20 mouse cellular contexts compared by ENCODE assay signal in the genomic region with DNA sequence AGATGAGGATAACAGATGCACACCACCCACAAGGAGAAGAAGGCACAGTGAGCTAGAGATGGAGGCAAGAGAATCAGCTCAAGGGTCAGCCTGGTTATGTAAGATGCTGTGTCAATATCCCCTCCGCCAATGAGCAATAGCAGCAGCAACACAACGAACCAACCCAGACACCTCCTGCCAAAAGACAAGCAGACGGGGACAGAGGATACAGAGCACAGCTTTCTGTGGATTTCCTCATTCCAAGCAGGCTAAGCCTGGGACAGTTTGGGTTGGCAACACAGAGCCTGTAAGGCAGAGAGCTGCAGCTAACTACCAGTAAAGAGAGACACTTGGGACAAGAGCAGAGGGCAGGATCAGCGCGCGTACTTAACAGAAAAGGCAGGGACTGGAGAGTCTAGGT.
A peak's percentile ranks its signal among the peaks of the same experiment; 100 is the strongest.
DNase-seq lines count a peak whose midpoint lies in the region; ATAC-seq and TF ChIP-seq lines count a peak whose summit lies in the region.
"Had no signal": no experiment of that assay in that cellular context is flagged by ENCODE, and none has a peak within 500 bp of the region (broad histone marks: within the 10 kb centered on the region; RNA-seq: fewer than 3 reads in every experiment).

No protein-coding gene starts in this region.

- WGBS in hindbrain, embryonic 10.5 days, result 84% methylated on average over 6 of the region's 6 CpGs
- 85% methylated on average over 6 of the region's 6 CpGs for WGBS in hindbrain, postnatal 0 days
- 71% methylated on average over 6 of the region's 6 CpGs for WGBS in liver, embryonic 16.5 days (ENCODE audit: insufficient replicate concordance)
- 62% methylated on average over 6 of the region's 6 CpGs for WGBS in stomach, postnatal 0 days
- WGBS in forebrain, embryonic 14.5 days, result 88% methylated on average over 6 of the region's 6 CpGs

- H3K4me1 ChIP-seq in hindbrain, embryonic 10.5 days (replicated peaks), result peaks cover 4% of the 10 kb centered on the region; the same call in 1 of the 2 replicates
- no peaks in the 10 kb centered on the region for H3K4me1 ChIP-seq in hindbrain, postnatal 0 days (ENCODE audit: insufficient read depth, low read length)
- H3K4me1 ChIP-seq in liver, embryonic 16.5 days (ENCODE audit: control insufficient read depth, low read depth, low read length), result no peaks in the 10 kb centered on the region
- no peaks in the 10 kb centered on the region for H3K4me1 ChIP-seq in stomach, postnatal 0 days (replicated peaks; ENCODE audit: control insufficient read depth, insufficient read depth)
- H3K4me1 ChIP-seq in forebrain, embryonic 14.5 days (ENCODE audit: control insufficient read depth, insufficient read depth, low read length), result no peaks in the 10 kb centered on the region
- H3K4me1 ChIP-seq: forebrain, embryonic 12.5 days; hindbrain, embryonic 13.5 days; midbrain, embryonic 13.5 days had no signal

- H3K27ac ChIP-seq in hindbrain, embryonic 10.5 days, result peak overlapping the region; percentile 8; the same call in 1 of the 2 replicates
- H3K27ac ChIP-seq in hindbrain, postnatal 0 days, result no peak overlapping the region
- H3K27ac ChIP-seq in liver, embryonic 16.5 days (ENCODE audit: low read length), result no peak overlapping the region
- H3K27ac ChIP-seq in stomach, postnatal 0 days (replicated peaks), result no peak overlapping the region
- H3K27ac ChIP-seq in forebrain, embryonic 14.5 days (ENCODE audit: low read depth, low read length), result no peak overlapping the region
- H3K27ac ChIP-seq: forebrain, embryonic 12.5 days; gastrocnemius, adult 2 months; hindbrain, embryonic 13.5 days; liver, embryonic 14.5 days; midbrain, embryonic 13.5 days had no signal

- no peak overlapping the region for H3K9ac ChIP-seq in hindbrain, postnatal 0 days (replicated peaks; ENCODE audit: low read length)
- no peak overlapping the region for H3K9ac ChIP-seq in liver, embryonic 16.5 days (ENCODE audit: low read depth, low read length)
- no peak overlapping the region for H3K9ac ChIP-seq in stomach, postnatal 0 days (ENCODE audit: low read length)
- H3K9ac ChIP-seq in forebrain, embryonic 14.5 days (ENCODE audit: low read length), result no peak overlapping the region
- H3K9ac ChIP-seq: forebrain, embryonic 12.5 days; heart, embryonic 12.5 days; hindbrain, embryonic 13.5 days; liver, embryonic 14.5 days; midbrain, embryonic 13.5 days had no signal

- no peaks in the 10 kb centered on the region for H3K9me3 ChIP-seq in hindbrain, embryonic 10.5 days
- no peaks in the 10 kb centered on the region for H3K9me3 ChIP-seq in hindbrain, postnatal 0 days (ENCODE audit: low read length)
- no peaks in the 10 kb centered on the region for H3K9me3 ChIP-seq in liver, embryonic 16.5 days (replicated peaks; ENCODE audit: control insufficient read depth, low read length)
- no peaks in the 10 kb centered on the region for H3K9me3 ChIP-seq in stomach, postnatal 0 days (ENCODE audit: control insufficient read depth, low read length)
- H3K9me3 ChIP-seq in forebrain, embryonic 14.5 days (replicated peaks; ENCODE audit: control insufficient read depth, low read length), result no peaks in the 10 kb centered on the region
- H3K9me3 ChIP-seq: forebrain, embryonic 12.5 days; heart, embryonic 12.5 days; hindbrain, embryonic 13.5 days; midbrain, embryonic 13.5 days had no signal

- TF ChIP-seq EP300 in stomach, postnatal 0 days (optimal IDR thresholded peaks at IDR 0.05), result no peak

- no peak for ATAC-seq in hindbrain, postnatal 0 days
- peak; percentile 24; the same call in 1 of the 2 replicates for ATAC-seq in liver, embryonic 16.5 days (ENCODE audit: low read depth)
- 0 out of 2 replicates have a peak, but pooled peaks have one; percentile 20 for ATAC-seq in granulocyte monocyte progenitor cell, adult 5-6 weeks (replicated peaks; ENCODE audit: poor library complexity, severe bottlenecking)
- no peak for ATAC-seq in stomach, postnatal 0 days (ENCODE audit: low FRiP score, low TSS enrichment)
- no peak for ATAC-seq in forebrain, embryonic 14.5 days
- ATAC-seq: CD4-positive, CD25-positive, alpha-beta regulatory T cell, adult 4 months; inflammation-experienced regulatory T-cells, adult 6 months; midbrain, embryonic 13.5 days had no signal

- H3K36me3 ChIP-seq in hindbrain, embryonic 10.5 days, result no peaks in the 10 kb centered on the region
- H3K36me3 ChIP-seq in hindbrain, postnatal 0 days (ENCODE audit: insufficient read depth, low read length), result no peaks in the 10 kb centered on the region
- no peaks in the 10 kb centered on the region for H3K36me3 ChIP-seq in liver, embryonic 16.5 days (ENCODE audit: control insufficient read depth, insufficient read depth)
- no peaks in the 10 kb centered on the region for H3K36me3 ChIP-seq in stomach, postnatal 0 days (ENCODE audit: control insufficient read depth, insufficient read depth, low read length)
- H3K36me3 ChIP-seq in forebrain, embryonic 14.5 days (ENCODE audit: control insufficient read depth, insufficient read depth, low read length), result no peaks in the 10 kb centered on the region
- H3K36me3 ChIP-seq: forebrain, embryonic 12.5 days; heart, embryonic 12.5 days; hindbrain, embryonic 13.5 days; midbrain, embryonic 13.5 days had no signal

- H3K27me3 ChIP-seq in hindbrain, embryonic 10.5 days (ENCODE audit: insufficient read depth, poor library complexity, severe bottlenecking), result no peaks in the 10 kb centered on the region
- no peaks in the 10 kb centered on the region for H3K27me3 ChIP-seq in hindbrain, postnatal 0 days (ENCODE audit: insufficient read depth, low read length)
- no peaks in the 10 kb centered on the region for H3K27me3 ChIP-seq in liver, embryonic 16.5 days (ENCODE audit: control insufficient read depth, insufficient read depth, low read depth, low read length)
- no peaks in the 10 kb centered on the region for H3K27me3 ChIP-seq in stomach, postnatal 0 days (ENCODE audit: control insufficient read depth, insufficient read depth, low read length)
- no peaks in the 10 kb centered on the region for H3K27me3 ChIP-seq in forebrain, embryonic 14.5 days (replicated peaks; ENCODE audit: control insufficient read depth, insufficient read depth, low read length)
- H3K27me3 ChIP-seq: forebrain, embryonic 12.5 days; heart, embryonic 12.5 days; midbrain, embryonic 13.5 days had no signal

- no peak overlapping the region for H3K4me2 ChIP-seq in hindbrain, postnatal 0 days (ENCODE audit: low read depth, low read length)
- H3K4me2 ChIP-seq in liver, embryonic 16.5 days (ENCODE audit: low read depth, low read length), result no peak overlapping the region
- H3K4me2 ChIP-seq in stomach, postnatal 0 days (replicated peaks; ENCODE audit: low read depth), result no peak overlapping the region
- H3K4me2 ChIP-seq in forebrain, embryonic 14.5 days (ENCODE audit: low read length), result no peak overlapping the region
- H3K4me2 ChIP-seq: forebrain, embryonic 12.5 days; heart, embryonic 12.5 days; hindbrain, embryonic 13.5 days; midbrain, embryonic 13.5 days had no signal

- DNase-seq in hindbrain, embryonic 10.5 days (ENCODE audit: low spot score), result no peak
- DNase-seq in hindbrain, postnatal 0 days (ENCODE audit: low spot score), result no peak
- no peak for DNase-seq in liver
- DNase-seq in lung, postnatal 36 days, result peak; percentile 29
- DNase-seq in stomach, postnatal 0 days (ENCODE audit: low spot score), result no peak
- DNase-seq in forebrain, embryonic 14.5 days (ENCODE audit: low spot score), result no peak
- DNase-seq: cerebellum, adult 11-12 months; cerebellum, postnatal 10 days; gastrocnemius, adult 2 months; thymus, adult 2 months; thymus, postnatal 4 days had no signal

- no peak for TF ChIP-seq CTCF in hindbrain, postnatal 0 days (IDR thresholded peaks at IDR 0.05; ENCODE audit: low read depth)
- TF ChIP-seq CTCF in stomach, postnatal 0 days (IDR thresholded peaks at IDR 0.05; ENCODE audit: low read depth), result no peak

- H3K4me3 ChIP-seq in hindbrain, embryonic 10.5 days, result no peak overlapping the region
- H3K4me3 ChIP-seq in hindbrain, postnatal 0 days (ENCODE audit: low read length), result no peak overlapping the region
- H3K4me3 ChIP-seq in liver, embryonic 16.5 days (ENCODE audit: low read depth, low read length), result no peak overlapping the region
- H3K4me3 ChIP-seq in stomach, postnatal 0 days (ENCODE audit: low read depth, low read length), result no peak overlapping the region
- H3K4me3 ChIP-seq in forebrain, embryonic 14.5 days (ENCODE audit: low read depth, low read length), result no peak overlapping the region
- H3K4me3 ChIP-seq: forebrain, embryonic 12.5 days; gastrocnemius, adult 2 months; heart, embryonic 12.5 days; hindbrain, embryonic 13.5 days; midbrain, embryonic 13.5 days had no signal

Comparison
In these comparisons a context has a peak if more than half of its experiments do, and no peak if none do; other contexts are left out.
1. ATAC-seq: peak in liver, embryonic 16.5 days (single experiment) and granulocyte monocyte progenitor cell, adult 5-6 weeks (single experiment); none in hindbrain, postnatal 0 days (single experiment), stomach, postnatal 0 days (single experiment) and forebrain, embryonic 14.5 days (single experiment).